Mouse (Mus musculus): ENCODE measurements around the gene Speer3.
"Not testable (repeated sequence)": the region's sequence is repeated elsewhere in the genome, so short reads cannot be mapped to it uniquely, and the experiment has no call there.

Speer3 gene

GRCm38 (mm10) chr5:13791319-13791718 lies at the start of gene Speer3:
Gene Speer3 (plus strand): TSS chr5:13791619.
- DNase-seq, result no peak

DNA sequence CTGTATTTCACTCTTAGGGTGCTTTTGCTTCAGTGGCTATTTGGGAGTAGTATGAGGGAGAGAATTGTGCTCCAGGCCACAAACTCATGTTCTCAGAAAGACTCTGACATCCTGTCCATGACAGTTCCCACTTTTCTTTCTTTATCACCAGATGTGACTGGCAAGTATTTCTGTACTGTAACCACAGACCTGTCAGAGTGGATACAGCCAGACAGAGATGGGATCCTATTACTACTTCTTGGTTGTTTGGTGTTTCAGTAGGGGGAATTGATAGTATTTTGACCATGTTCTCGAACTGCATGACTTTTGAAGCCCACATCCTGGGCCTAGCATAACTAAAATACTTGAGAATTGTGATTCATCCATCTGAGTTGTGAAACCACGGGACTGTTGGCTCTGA lies 19.1 kb downstream of the Speer3 start:
- DNase-seq, result not testable (repeated sequence)

DNA sequence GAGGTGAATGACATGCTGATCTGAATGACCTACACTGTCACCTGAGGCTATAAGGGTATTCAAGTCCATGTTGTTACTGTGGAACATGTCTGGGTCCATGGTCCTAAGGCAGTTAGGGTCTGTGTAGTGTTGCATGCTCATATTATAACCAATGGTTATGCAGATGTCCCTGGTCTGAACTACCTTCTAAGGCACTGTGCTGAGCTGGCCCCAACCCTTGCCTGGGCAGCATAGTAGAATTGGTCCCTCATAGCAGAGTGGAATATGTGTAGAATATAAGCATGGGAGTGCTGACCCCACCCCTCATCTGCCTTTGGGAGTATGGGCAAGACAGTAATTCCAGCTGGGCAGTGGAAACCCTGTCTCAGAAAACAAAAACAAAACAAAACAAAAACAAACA lies 33.7 kb downstream of the Speer3 start:
- no peak for DNase-seq

DNA sequence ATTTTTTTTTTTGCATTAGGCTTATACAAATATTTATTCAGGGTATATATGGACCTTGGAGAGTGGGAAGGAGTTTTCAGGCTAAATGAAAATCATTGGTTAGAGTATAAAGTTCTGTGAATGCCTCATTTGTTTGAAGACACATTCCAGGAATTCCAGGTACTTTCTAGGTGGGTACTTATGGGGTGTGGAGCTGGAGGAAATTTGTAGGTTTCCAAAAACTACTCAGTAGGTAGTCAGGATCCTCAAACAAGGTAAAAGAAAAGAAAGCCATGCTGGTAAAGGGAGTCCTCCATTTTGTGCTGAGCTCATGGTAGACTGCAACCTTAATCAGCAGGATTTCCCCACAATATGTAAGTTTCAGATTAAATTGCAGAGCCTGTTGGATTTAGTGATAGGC lies 35.3 kb downstream of the Speer3 start:
- no peak for DNase-seq

DNA sequence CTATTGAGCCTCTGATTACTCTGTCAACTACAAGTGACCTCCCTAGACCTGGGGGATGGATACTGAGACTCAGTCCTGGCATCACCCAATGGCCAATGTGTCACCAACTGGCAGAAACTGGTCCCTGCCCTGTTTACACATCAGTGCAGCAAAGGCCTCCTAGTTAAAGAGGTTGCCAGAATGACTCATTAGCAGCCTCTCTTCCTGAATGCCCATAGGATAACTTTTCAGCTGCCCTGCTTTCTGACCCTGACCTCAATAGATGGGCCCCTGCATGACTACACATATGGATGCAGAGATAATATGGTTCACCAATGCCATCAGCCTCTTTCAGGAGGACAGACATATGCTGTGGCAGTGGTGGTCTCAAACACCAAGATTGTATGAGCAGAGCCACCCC lies 52.9 kb downstream of the Speer3 start:
- no peak for DNase-seq
